Mouse (Mus musculus) cerebellum, postnatal 36 days (tissue): ENCODE measurements at regions not wholly inside any gene's neighbourhood (a gene's known extent, or its start where the extent isn't known, plus 50 kb on each side); places are given as distances from the start of the nearest gene placed in this dataset.

Experiments
- DNase-seq, 2 experiments: peaks; one replicate each; pipeline ENCODE4 v3.0.0; 2021 to 2022; ENCODE audit warnings: mixed read lengths in 2 of 2

DNA sequence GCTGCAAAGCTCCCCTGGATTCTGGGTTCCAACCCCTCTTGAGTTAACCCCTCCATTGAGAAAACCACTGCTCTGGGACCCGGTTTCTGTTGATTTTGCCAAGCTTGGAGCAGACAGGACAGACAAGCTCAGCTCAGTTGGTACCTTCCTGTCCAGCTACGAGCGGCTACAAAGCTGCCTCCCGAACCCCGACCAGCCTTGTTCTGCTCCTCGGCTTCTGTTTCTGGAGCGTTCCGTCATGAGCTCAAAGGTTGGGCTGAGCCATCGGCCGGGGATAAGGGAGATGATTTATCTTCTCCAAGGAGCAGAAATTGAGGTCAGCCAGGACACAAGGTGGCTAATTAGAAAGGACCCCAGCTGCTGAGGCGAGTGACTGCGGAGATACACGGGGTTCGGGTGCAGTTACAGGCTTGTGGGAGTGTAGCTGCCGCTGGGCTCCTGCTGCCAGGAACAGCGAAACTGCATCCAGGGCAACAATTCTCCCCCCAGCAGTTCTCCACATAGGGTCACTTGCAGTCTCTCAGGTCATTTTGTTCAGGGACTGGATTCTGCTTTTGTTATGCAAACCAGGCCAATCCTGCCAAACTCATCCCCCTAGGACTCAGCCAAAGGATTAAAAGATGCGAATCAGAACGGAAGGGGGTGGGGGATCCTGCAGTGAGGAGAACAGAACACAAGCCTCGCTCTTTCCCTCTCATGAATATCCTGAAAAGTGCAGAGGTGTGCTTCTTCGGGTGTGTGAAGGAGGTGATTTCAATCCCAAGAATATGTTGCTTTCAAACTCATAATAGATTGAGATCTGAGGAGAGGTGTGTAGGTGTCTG is 50.0 kb upstream of the Tmem132d start:
- DNase-seq = peak in 1 of 2 experiments; percentile 4
